Mouse (Mus musculus): ENCODE measurements around the gene Use1. TPM values are rescaled to one million over a fixed set of nuclear protein-coding genes. Genes with fewer than 3 reads are reported as not detected.
A peak's percentile ranks its signal among the peaks of the same experiment; 100 is the strongest.

Gene Use1
- polyA plus RNA-seq, 1 experiment from 2014 or later, result 55.8 TPM

- H3K27ac ChIP-seq, result peak overlapping the region; percentile 87
- WGBS (ENCODE audit: insufficient replicate concordance), result 30% methylated on average over 17 of the region's 17 CpGs
- ATAC-seq (ENCODE audit: low read depth) (no peak), DNase-seq (no peak)
- peak overlapping the region; percentile 93 for H3K4me2 ChIP-seq
- H3K4me1 ChIP-seq (replicated peaks), result peaks cover 54% of the 10 kb centered on the region
- peak overlapping the region; percentile 65 for H3K4me3 ChIP-seq (replicated peaks)
- H3K9ac ChIP-seq, result peak overlapping the region; percentile 81
- no peaks in the 10 kb centered on the region for H3K27me3 ChIP-seq
- peaks cover 16% of the 10 kb centered on the region for H3K36me3 ChIP-seq
- no peaks in the 10 kb centered on the region for H3K9me3 ChIP-seq (replicated peaks)
Observed at GRCm38 (mm10) chr8:71367529-71368176, 1.0 kb downstream of the Use1 start.

- DNase-seq (no peak), ATAC-seq (ENCODE audit: low read depth) (no peak)
- Histone ChIP-seq H3K4me3 (replicated peaks) (peak overlapping the region; percentile 65), H3K9ac (peak overlapping the region; percentile 81), H3K27ac (peak overlapping the region; percentile 87; the same call in 1 of the 2 replicates), H3K9me3 (replicated peaks) (no peaks in the 10 kb centered on the region), H3K36me3 (peaks cover 21% of the 10 kb centered on the region), H3K4me2 (peak overlapping the region; percentile 93), H3K4me1 (replicated peaks) (peaks cover 54% of the 10 kb centered on the region), H3K27me3 (no peaks in the 10 kb centered on the region)
Observed at GRCm38 (mm10) chr8:71368366-71368765, 1.7 kb downstream of the Use1 start.

- 85% methylated on average over 10 of the region's 10 CpGs for WGBS (ENCODE audit: insufficient replicate concordance)
- DNase-seq (no peak), ATAC-seq (ENCODE audit: low read depth) (no peak)
Observed at GRCm38 (mm10) chr8:71369040-71369718, 2.5 kb downstream of the Use1 start.

GRCm38 (mm10) chr8:71370711-71371235, 4.1 kb downstream of the Use1 start:
- Histone ChIP-seq H3K9me3 (replicated peaks) (no peaks in the 10 kb centered on the region), H3K36me3 (peaks cover 34% of the 10 kb centered on the region), H3K4me3 (replicated peaks) (peak overlapping the region; percentile 79), H3K4me1 (replicated peaks) (peaks cover 69% of the 10 kb centered on the region), H3K27me3 (peaks cover 1% of the 10 kb centered on the region; the same call in 1 of the 2 replicates), H3K4me2 (peak overlapping the region; percentile 70), H3K27ac (peak overlapping the region; percentile 73), H3K9ac (peak overlapping the region; percentile 81)
- no peak for DNase-seq
- no peak for ATAC-seq (ENCODE audit: low read depth)
- WGBS (ENCODE audit: insufficient replicate concordance), result 13% methylated on average over 5 of the region's 5 CpGs

More at GRCm38 (mm10) chr8:71369040-71369718, 2.5 kb downstream of the Use1 start:
- H3K4me1 ChIP-seq (replicated peaks), result peaks cover 54% of the 10 kb centered on the region
- H3K27me3 ChIP-seq, result no peaks in the 10 kb centered on the region
- peak overlapping the region; percentile 81; the same call in 1 of the 2 replicates for H3K9ac ChIP-seq
- no peaks in the 10 kb centered on the region for H3K9me3 ChIP-seq (replicated peaks)
- peak overlapping the region; percentile 87 for H3K27ac ChIP-seq
- peak overlapping the region; percentile 93; the same call in 1 of the 2 replicates for H3K4me2 ChIP-seq
- peaks cover 29% of the 10 kb centered on the region for H3K36me3 ChIP-seq
- no peak overlapping the region for H3K4me3 ChIP-seq (replicated peaks)

- ATAC-seq (ENCODE audit: low read depth) (peak; percentile 87), DNase-seq (peak; percentile 98)
- H3K4me1 ChIP-seq (replicated peaks), result peaks cover 69% of the 10 kb centered on the region
- WGBS (ENCODE audit: insufficient replicate concordance), result under 1% methylated on average over 68 of the region's 68 CpGs
- peaks cover 7% of the 10 kb centered on the region for H3K27me3 ChIP-seq
- peak within 1 kb of the TSS; percentile 81 for H3K9ac ChIP-seq
- H3K9me3 ChIP-seq (replicated peaks), result no peaks in the 10 kb centered on the region
- peak within 1 kb of the TSS; percentile 88 for H3K27ac ChIP-seq
- H3K4me3 ChIP-seq (replicated peaks), result peak within 1 kb of the TSS; percentile 79
- H3K36me3 ChIP-seq, result peaks cover 38% of the 10 kb centered on the region
- H3K4me2 ChIP-seq, result peak within 1 kb of the TSS; percentile 70
Observed at GRCm38 (mm10) chr8:71371236-71371848, 4.7 kb downstream of the Use1 start, which contains the start of gene Ocel1. Gene Ocel1 (plus strand): TSS chr8:71371298.

- H3K4me2 ChIP-seq, result peak overlapping the region; percentile 70; the same call in 1 of the 2 replicates
- H3K27ac ChIP-seq, result no peak overlapping the region
- H3K4me3 ChIP-seq (replicated peaks), result no peak overlapping the region
- no peak for ATAC-seq (ENCODE audit: low read depth)
- H3K4me1 ChIP-seq (replicated peaks), result peaks cover 76% of the 10 kb centered on the region
- WGBS (ENCODE audit: insufficient replicate concordance), result 87% methylated on average over 12 of the region's 12 CpGs
- H3K9ac ChIP-seq, result no peak overlapping the region
- H3K9me3 ChIP-seq (replicated peaks), result no peaks in the 10 kb centered on the region
- peaks cover 41% of the 10 kb centered on the region for H3K36me3 ChIP-seq
- no peak for DNase-seq
- peaks cover 18% of the 10 kb centered on the region for H3K27me3 ChIP-seq
Observed at GRCm38 (mm10) chr8:71372427-71372826, 5.8 kb downstream of the Use1 start.

GRCm38 (mm10) chr8:71373000-71373399, 6.4 kb downstream of the Use1 start:
- DNase-seq (no peak), ATAC-seq (ENCODE audit: low read depth) (no peak)
- no peaks in the 10 kb centered on the region for H3K9me3 ChIP-seq (replicated peaks)
- H3K36me3 ChIP-seq, result peaks cover 47% of the 10 kb centered on the region
- H3K9ac ChIP-seq, result no peak overlapping the region
- H3K4me1 ChIP-seq (replicated peaks), result peaks cover 76% of the 10 kb centered on the region
- H3K4me2 ChIP-seq, result no peak overlapping the region
- no peak overlapping the region for H3K27ac ChIP-seq
- WGBS (ENCODE audit: insufficient replicate concordance), result 83% methylated on average over 3 of the region's 3 CpGs
- peaks cover 23% of the 10 kb centered on the region for H3K27me3 ChIP-seq
- H3K4me3 ChIP-seq (replicated peaks), result no peak overlapping the region

- H3K9me3 ChIP-seq (replicated peaks), result no peaks in the 10 kb centered on the region
- H3K27ac ChIP-seq, result peak overlapping the region; percentile 24; the same call in 1 of the 2 replicates
- no peak overlapping the region for H3K4me2 ChIP-seq
- H3K9ac ChIP-seq, result no peak overlapping the region
- peaks cover 76% of the 10 kb centered on the region for H3K4me1 ChIP-seq (replicated peaks)
- DNase-seq (no peak), ATAC-seq (ENCODE audit: low read depth) (no peak)
- H3K36me3 ChIP-seq, result peaks cover 34% of the 10 kb centered on the region
- H3K4me3 ChIP-seq (replicated peaks), result no peak overlapping the region
- WGBS (ENCODE audit: insufficient replicate concordance), result 68% methylated on average over 17 of the region's 17 CpGs
- H3K27me3 ChIP-seq, result peaks cover 39% of the 10 kb centered on the region
Observed at GRCm38 (mm10) chr8:71374616-71375206, 8.1 kb downstream of the Use1 start.

- DNase-seq (peak; percentile 73), ATAC-seq (ENCODE audit: low read depth) (peak; percentile 15)
- Histone ChIP-seq H3K9me3 (replicated peaks) (no peaks in the 10 kb centered on the region), H3K9ac (peak overlapping the region; percentile 42; the same call in 1 of the 2 replicates), H3K4me2 (peak overlapping the region; percentile 75), H3K4me1 (replicated peaks) (peaks cover 74% of the 10 kb centered on the region), H3K4me3 (replicated peaks) (peak overlapping the region; percentile 44), H3K27me3 (peaks cover 50% of the 10 kb centered on the region), H3K36me3 (peaks cover 31% of the 10 kb centered on the region), H3K27ac (peak overlapping the region; percentile 51; the same call in 1 of the 2 replicates)
- WGBS (ENCODE audit: insufficient replicate concordance), result 13% methylated on average over 74 of the region's 74 CpGs
Observed at GRCm38 (mm10) chr8:71375581-71376422, 9.2 kb downstream of the Use1 start.

- Histone ChIP-seq H3K27ac (no peak overlapping the region), H3K36me3 (peaks cover 31% of the 10 kb centered on the region), H3K27me3 (peaks cover 57% of the 10 kb centered on the region), H3K9me3 (replicated peaks) (no peaks in the 10 kb centered on the region), H3K4me1 (replicated peaks) (peaks cover 80% of the 10 kb centered on the region), H3K4me3 (replicated peaks) (peak overlapping the region; percentile 44), H3K9ac (peak overlapping the region; percentile 42; the same call in 1 of the 2 replicates), H3K4me2 (peak overlapping the region; percentile 75)
- WGBS (ENCODE audit: insufficient replicate concordance), result 58% methylated on average over 8 of the region's 8 CpGs
- DNase-seq (no peak), ATAC-seq (ENCODE audit: low read depth) (no peak)
Observed at GRCm38 (mm10) chr8:71376423-71377030, 9.9 kb downstream of the Use1 start.

All from liver, embryonic 13.5 days (tissue).